Mouse (Mus musculus): ENCODE results near the gene Scfd2. TPM values are rescaled to one million over a fixed set of nuclear protein-coding genes. Genes with fewer than 3 reads are reported as not detected.

Scfd2 gene
- polyA plus RNA-seq, 1 experiment from 2014 or later = 14.9 TPM

GRCm38 (mm10) chr5:74302331-74302730, 229.2 kb downstream of the Scfd2 start:
- H3K27ac ChIP-seq (replicated peaks; ENCODE audit: low read depth, low read length) = no peak overlapping the region
- no peaks in the 10 kb centered on the region for H3K4me1 ChIP-seq (ENCODE audit: control insufficient read depth, insufficient read depth, low read length)
- no peak for DNase-seq (ENCODE audit: low spot score)
- 85% methylated on average over 3 of the region's 3 CpGs for WGBS
- H3K9ac ChIP-seq (replicated peaks; ENCODE audit: low read length) = no peak overlapping the region
- no peak overlapping the region for H3K4me2 ChIP-seq (ENCODE audit: low read depth, low read length)
- no peaks in the 10 kb centered on the region for H3K36me3 ChIP-seq (replicated peaks; ENCODE audit: control insufficient read depth, insufficient read depth, low read depth, low read length)
- no peaks in the 10 kb centered on the region for H3K9me3 ChIP-seq (replicated peaks; ENCODE audit: control insufficient read depth, low read length)
- ATAC-seq (replicated peaks; ENCODE audit: insufficient number of reproducible peaks, low FRiP score, low TSS enrichment, low read depth) = no peak
- H3K4me3 ChIP-seq (ENCODE audit: low read depth, low read length) = no peak overlapping the region
- H3K27me3 ChIP-seq (ENCODE audit: control insufficient read depth, insufficient read depth, low read length) = no peaks in the 10 kb centered on the region

DNA sequence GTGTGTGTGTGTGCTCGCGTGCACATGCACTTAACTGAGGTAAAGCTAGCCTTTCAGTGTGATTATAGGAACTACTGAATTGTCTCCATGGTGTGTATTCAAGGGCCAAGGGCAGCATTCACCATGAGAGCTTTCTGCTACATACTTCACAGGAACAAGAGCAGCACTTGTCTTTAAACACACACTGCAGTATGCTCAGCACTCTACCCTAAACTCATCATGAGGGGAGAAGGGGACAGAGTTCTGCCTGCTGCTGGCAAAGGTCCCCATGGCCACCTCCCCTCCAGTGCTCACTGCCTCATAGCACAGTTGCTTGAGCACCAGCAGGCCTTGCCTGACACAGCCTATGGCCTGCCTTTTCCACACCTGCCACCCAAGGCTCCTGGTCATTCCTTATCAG, 230.1 kb downstream of the Scfd2 start:
- Histone ChIP-seq H3K27me3 (ENCODE audit: control insufficient read depth, insufficient read depth, low read length) (no peaks in the 10 kb centered on the region), H3K4me1 (ENCODE audit: control insufficient read depth, insufficient read depth, low read length) (no peaks in the 10 kb centered on the region)
- 97% methylated on average over 2 of the region's 2 CpGs for WGBS

GRCm38 (mm10) chr5:74300931-74301330, 230.6 kb downstream of the Scfd2 start:
- Histone ChIP-seq H3K4me1 (ENCODE audit: control insufficient read depth, insufficient read depth, low read length) (no peaks in the 10 kb centered on the region), H3K4me3 (ENCODE audit: low read depth, low read length) (no peak overlapping the region), H3K27me3 (ENCODE audit: control insufficient read depth, insufficient read depth, low read length) (no peaks in the 10 kb centered on the region), H3K9me3 (replicated peaks; ENCODE audit: control insufficient read depth, low read length) (no peaks in the 10 kb centered on the region), H3K9ac (replicated peaks; ENCODE audit: low read length) (no peak overlapping the region), H3K27ac (replicated peaks; ENCODE audit: low read depth, low read length) (no peak overlapping the region), H3K36me3 (replicated peaks; ENCODE audit: control insufficient read depth, insufficient read depth, low read depth, low read length) (no peaks in the 10 kb centered on the region), H3K4me2 (ENCODE audit: low read depth, low read length) (no peak overlapping the region)
- 55% methylated on average over 5 of the region's 5 CpGs for WGBS
- ATAC-seq (replicated peaks; ENCODE audit: insufficient number of reproducible peaks, low FRiP score, low TSS enrichment, low read depth) = no peak
- DNase-seq (ENCODE audit: low spot score) = no peak

More for the DNA sequence above, 230.1 kb downstream of the Scfd2 start:
- H3K36me3 ChIP-seq (replicated peaks; ENCODE audit: control insufficient read depth, insufficient read depth, low read depth, low read length) = no peaks in the 10 kb centered on the region
- H3K4me3 ChIP-seq (ENCODE audit: low read depth, low read length) = no peak overlapping the region
- no peak for DNase-seq (ENCODE audit: low spot score)
- H3K9me3 ChIP-seq (replicated peaks; ENCODE audit: control insufficient read depth, low read length) = no peaks in the 10 kb centered on the region
- ATAC-seq (replicated peaks; ENCODE audit: insufficient number of reproducible peaks, low FRiP score, low TSS enrichment, low read depth) = no peak
- no peak overlapping the region for H3K9ac ChIP-seq (replicated peaks; ENCODE audit: low read length)
- no peak overlapping the region for H3K4me2 ChIP-seq (ENCODE audit: low read depth, low read length)
- no peak overlapping the region for H3K27ac ChIP-seq (replicated peaks; ENCODE audit: low read depth, low read length)

- 36% methylated on average over 4 of the region's 4 CpGs for WGBS
- ATAC-seq (replicated peaks; ENCODE audit: insufficient number of reproducible peaks, low FRiP score, low TSS enrichment, low read depth) = 0 out of 2 replicates have a peak, but pooled peaks have one; percentile 52
These were observed 231.4 kb downstream of the Scfd2 start for GRCm38 (mm10) chr5:74300140-74300539.

DNA sequence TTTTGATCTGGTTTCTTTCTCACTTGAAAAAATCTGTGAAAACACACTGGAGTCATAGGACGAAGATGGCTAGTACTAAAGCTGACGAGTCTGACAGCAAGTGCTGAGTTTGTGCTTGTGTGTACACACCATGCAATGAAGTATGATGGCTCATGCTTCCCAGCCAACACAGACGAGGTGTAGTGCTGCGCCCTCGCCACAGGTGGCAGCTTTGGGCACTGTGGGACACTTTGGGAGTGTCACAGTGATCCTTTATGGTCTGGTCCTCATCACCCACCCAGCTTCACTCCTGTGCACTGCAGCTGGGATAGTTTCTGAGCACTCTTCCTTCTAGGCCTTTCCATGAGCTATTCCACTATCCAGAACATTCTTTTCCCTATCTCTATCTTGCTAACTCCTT, 234.4 kb downstream of the Scfd2 start:
- H3K9me3 ChIP-seq (replicated peaks; ENCODE audit: control insufficient read depth, low read length) = no peaks in the 10 kb centered on the region
- H3K4me3 ChIP-seq (ENCODE audit: low read depth, low read length) = no peak overlapping the region
- H3K4me2 ChIP-seq (ENCODE audit: low read depth, low read length) = no peak overlapping the region
- H3K4me1 ChIP-seq (ENCODE audit: control insufficient read depth, insufficient read depth, low read length) = no peaks in the 10 kb centered on the region
- DNase-seq (ENCODE audit: low spot score) (no peak), ATAC-seq (replicated peaks; ENCODE audit: insufficient number of reproducible peaks, low FRiP score, low TSS enrichment, low read depth) (no peak)
- no peaks in the 10 kb centered on the region for H3K36me3 ChIP-seq (replicated peaks; ENCODE audit: control insufficient read depth, insufficient read depth, low read depth, low read length)
- H3K27me3 ChIP-seq (ENCODE audit: control insufficient read depth, insufficient read depth, low read length) = no peaks in the 10 kb centered on the region
- no peak overlapping the region for H3K27ac ChIP-seq (replicated peaks; ENCODE audit: low read depth, low read length)
- 81% methylated on average over 5 of the region's 5 CpGs for WGBS
- no peak overlapping the region for H3K9ac ChIP-seq (replicated peaks; ENCODE audit: low read length)

More at GRCm38 (mm10) chr5:74300140-74300539, 231.4 kb downstream of the Scfd2 start:
- DNase-seq (ENCODE audit: low spot score) = no peak
- H3K9me3 ChIP-seq (replicated peaks; ENCODE audit: control insufficient read depth, low read length) = no peaks in the 10 kb centered on the region
- H3K36me3 ChIP-seq (replicated peaks; ENCODE audit: control insufficient read depth, insufficient read depth, low read depth, low read length) = no peaks in the 10 kb centered on the region
- no peaks in the 10 kb centered on the region for H3K27me3 ChIP-seq (ENCODE audit: control insufficient read depth, insufficient read depth, low read length)
- no peak overlapping the region for H3K4me3 ChIP-seq (ENCODE audit: low read depth, low read length)
- no peaks in the 10 kb centered on the region for H3K4me1 ChIP-seq (ENCODE audit: control insufficient read depth, insufficient read depth, low read length)
- H3K4me2 ChIP-seq (ENCODE audit: low read depth, low read length) = no peak overlapping the region
- no peak overlapping the region for H3K27ac ChIP-seq (replicated peaks; ENCODE audit: low read depth, low read length)
- no peak overlapping the region for H3K9ac ChIP-seq (replicated peaks; ENCODE audit: low read length)

DNA sequence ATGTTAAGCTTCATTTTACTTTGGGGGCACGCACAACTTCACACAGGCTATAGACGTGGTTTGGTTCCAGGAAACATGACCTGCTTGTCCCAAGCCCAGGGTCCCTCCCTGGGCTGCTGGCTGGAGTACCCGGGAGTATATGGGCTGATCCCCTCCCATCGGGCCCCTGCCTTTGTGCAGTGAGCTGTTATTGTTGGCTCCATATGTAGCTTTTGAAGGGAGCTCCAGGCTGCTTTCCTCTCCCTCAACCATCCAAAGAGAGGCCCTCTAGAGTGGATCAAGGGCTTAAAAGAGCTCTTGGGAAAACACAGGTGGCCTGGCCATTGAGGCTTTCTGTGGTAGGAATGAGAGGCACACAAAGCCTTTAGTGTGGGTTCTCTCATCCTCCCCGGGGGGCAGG, 235.5 kb downstream of the Scfd2 start:
- no peak overlapping the region for H3K27ac ChIP-seq (replicated peaks; ENCODE audit: low read depth, low read length)
- H3K27me3 ChIP-seq (ENCODE audit: control insufficient read depth, insufficient read depth, low read length) = no peaks in the 10 kb centered on the region
- H3K4me3 ChIP-seq (ENCODE audit: low read depth, low read length) = no peak overlapping the region
- H3K9ac ChIP-seq (replicated peaks; ENCODE audit: low read length) = no peak overlapping the region
- 66% methylated on average over 5 of the region's 5 CpGs for WGBS
- no peaks in the 10 kb centered on the region for H3K9me3 ChIP-seq (replicated peaks; ENCODE audit: control insufficient read depth, low read length)
- H3K4me1 ChIP-seq (ENCODE audit: control insufficient read depth, insufficient read depth, low read length) = no peaks in the 10 kb centered on the region
- no peaks in the 10 kb centered on the region for H3K36me3 ChIP-seq (replicated peaks; ENCODE audit: control insufficient read depth, insufficient read depth, low read depth, low read length)
- DNase-seq (ENCODE audit: low spot score) (no peak), ATAC-seq (replicated peaks; ENCODE audit: insufficient number of reproducible peaks, low FRiP score, low TSS enrichment, low read depth) (no peak)
- H3K4me2 ChIP-seq (ENCODE audit: low read depth, low read length) = no peak overlapping the region

GRCm38 (mm10) chr5:74293513-74293912, 238.0 kb downstream of the Scfd2 start:
- Histone ChIP-seq H3K9me3 (replicated peaks; ENCODE audit: control insufficient read depth, low read length) (no peaks in the 10 kb centered on the region), H3K27me3 (ENCODE audit: control insufficient read depth, insufficient read depth, low read length) (no peaks in the 10 kb centered on the region), H3K4me3 (ENCODE audit: low read depth, low read length) (no peak overlapping the region), H3K27ac (replicated peaks; ENCODE audit: low read depth, low read length) (no peak overlapping the region), H3K4me2 (ENCODE audit: low read depth, low read length) (no peak overlapping the region), H3K4me1 (ENCODE audit: control insufficient read depth, insufficient read depth, low read length) (no peaks in the 10 kb centered on the region), H3K36me3 (replicated peaks; ENCODE audit: control insufficient read depth, insufficient read depth, low read depth, low read length) (no peaks in the 10 kb centered on the region), H3K9ac (replicated peaks; ENCODE audit: low read length) (no peak overlapping the region)
- ATAC-seq (replicated peaks; ENCODE audit: insufficient number of reproducible peaks, low FRiP score, low TSS enrichment, low read depth) (no peak), DNase-seq (ENCODE audit: low spot score) (no peak)
- WGBS = 81% methylated on average over 5 of the region's 5 CpGs

- Histone ChIP-seq H3K4me1 (ENCODE audit: control insufficient read depth, insufficient read depth, low read length) (no peaks in the 10 kb centered on the region; the same call in 1 of the 2 replicates), H3K9me3 (replicated peaks; ENCODE audit: control insufficient read depth, low read length) (no peaks in the 10 kb centered on the region), H3K4me3 (ENCODE audit: low read depth, low read length) (no peak overlapping the region), H3K27me3 (ENCODE audit: control insufficient read depth, insufficient read depth, low read length) (no peaks in the 10 kb centered on the region), H3K36me3 (replicated peaks; ENCODE audit: control insufficient read depth, insufficient read depth, low read depth, low read length) (no peaks in the 10 kb centered on the region), H3K9ac (replicated peaks; ENCODE audit: low read length) (no peak overlapping the region), H3K27ac (replicated peaks; ENCODE audit: low read depth, low read length) (no peak overlapping the region), H3K4me2 (ENCODE audit: low read depth, low read length) (no peak overlapping the region)
- DNase-seq (ENCODE audit: low spot score) = no peak
- ATAC-seq (replicated peaks; ENCODE audit: insufficient number of reproducible peaks, low FRiP score, low TSS enrichment, low read depth) = no peak
- WGBS = 75% methylated on average over 2 of the region's 2 CpGs
These were observed 239.5 kb downstream of the Scfd2 start for GRCm38 (mm10) chr5:74292050-74292449.
